Mouse (Mus musculus): ENCODE data around the gene Tmed8.

GRCm38 (mm10) chr12:87195069-87195468 is 5.2 kb downstream of the Tmed8 start:
- TF ChIP-seq CTCF (IDR thresholded peaks at IDR 0.05; ENCODE audit: low read depth, low read length), result no peak
- no peak for TF ChIP-seq POLR2A (IDR thresholded peaks at IDR 0.05; ENCODE audit: borderline replicate concordance, low read depth, low read length)
